Mouse (Mus musculus): ENCODE measurements around the gene Rpl18. TPM values are rescaled to one million over a fixed set of nuclear protein-coding genes. Genes with fewer than 3 reads are reported as not detected.
A peak's percentile ranks its signal among the peaks of the same experiment; 100 is the strongest.

Gene Rpl18
- polyA plus RNA-seq, 1 experiment from 2014 or later, result 1,244 TPM

DNA sequence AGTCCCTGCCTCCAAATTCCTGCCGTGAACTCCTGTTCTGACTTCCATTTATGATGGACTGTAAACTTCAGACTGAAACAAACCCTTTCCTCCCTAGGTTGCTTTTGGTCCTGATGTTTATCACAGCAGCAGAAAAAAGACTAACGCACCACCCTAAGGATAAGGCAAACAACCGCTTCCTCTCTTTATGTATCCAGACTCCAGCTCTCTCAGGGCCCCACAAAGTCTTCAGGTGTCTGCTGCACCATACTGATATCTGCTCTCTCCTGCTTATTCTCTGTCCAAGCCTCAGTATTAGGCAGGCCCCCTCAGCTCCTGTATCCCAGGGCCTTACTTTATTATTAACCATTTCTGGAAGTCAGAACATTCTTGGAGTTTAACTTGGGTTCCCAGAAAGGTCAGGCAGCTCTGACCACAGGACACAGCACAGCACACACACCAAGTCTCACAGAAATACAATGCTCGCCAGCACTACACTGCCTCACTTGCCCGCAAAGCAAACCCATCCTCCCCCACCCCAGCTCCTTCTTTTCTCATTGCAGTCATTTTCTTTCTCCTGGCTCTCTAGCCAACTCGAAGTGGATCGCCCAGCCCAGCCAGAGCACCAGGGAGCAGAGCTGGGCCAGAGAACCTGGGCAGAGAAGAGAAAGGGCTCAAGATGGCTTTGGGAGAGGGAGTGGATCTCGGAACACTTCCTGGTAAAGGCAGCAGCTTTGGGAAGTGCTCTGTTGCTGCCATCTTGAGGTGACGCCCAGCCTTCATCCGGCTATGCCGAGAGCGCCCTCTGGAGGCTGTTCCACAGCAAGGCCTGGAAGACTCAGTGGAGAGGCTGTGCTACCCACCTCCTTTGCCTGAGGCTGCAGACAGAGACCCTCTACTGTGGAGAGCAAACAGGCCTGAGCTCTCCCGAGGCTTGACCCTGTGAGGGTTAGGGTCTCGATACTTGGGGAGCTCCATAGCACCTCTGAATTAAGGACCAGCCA is 32.8 kb upstream of the Rpl18 start:
- H3K27ac ChIP-seq (replicated peaks; ENCODE audit: low read depth, low read length), result no peak overlapping the region
- H3K9ac ChIP-seq (ENCODE audit: low read length), result peak overlapping the region; percentile 45; the same call in 1 of the 2 replicates
- ATAC-seq (ENCODE audit: insufficient number of reproducible peaks, low FRiP score, low TSS enrichment, low read depth) (peak; percentile 56), DNase-seq (ENCODE audit: low spot score) (peak; percentile 97)
- no peaks in the 10 kb centered on the region for H3K27me3 ChIP-seq (ENCODE audit: control insufficient read depth, insufficient read depth, low read length)
- H3K4me1 ChIP-seq (ENCODE audit: control insufficient read depth, insufficient read depth, low read length), result peaks cover 5% of the 10 kb centered on the region
- H3K36me3 ChIP-seq (ENCODE audit: control insufficient read depth, insufficient read depth, low read length), result no peaks in the 10 kb centered on the region
- H3K4me3 ChIP-seq (ENCODE audit: low read depth, low read length), result no peak overlapping the region
- no peaks in the 10 kb centered on the region for H3K9me3 ChIP-seq (ENCODE audit: control insufficient read depth, low read length)
- peak overlapping the region; percentile 2; the same call in 1 of the 2 replicates for H3K4me2 ChIP-seq (ENCODE audit: low read depth, severe bottlenecking)
- 34% methylated on average over 14 of the region's 14 CpGs for WGBS

GRCm38 (mm10) chr7:45683396-45684050 is 31.7 kb upstream of the Rpl18 start, which contains the start of gene Ntn5:
TSS of gene Ntn5 (plus strand) at chr7:45684022.
- WGBS, result 70% methylated on average over 7 of the region's 7 CpGs
- no peak for ATAC-seq (ENCODE audit: insufficient number of reproducible peaks, low FRiP score, low TSS enrichment, low read depth)
- Histone ChIP-seq H3K4me3 (ENCODE audit: low read depth, low read length) (no peak within 1 kb of the TSS), H3K4me1 (ENCODE audit: control insufficient read depth, insufficient read depth, low read length) (peaks cover 5% of the 10 kb centered on the region), H3K27me3 (ENCODE audit: control insufficient read depth, insufficient read depth, low read length) (no peaks in the 10 kb centered on the region), H3K9me3 (ENCODE audit: control insufficient read depth, low read length) (no peaks in the 10 kb centered on the region), H3K4me2 (ENCODE audit: low read depth, severe bottlenecking) (no peak within 1 kb of the TSS), H3K9ac (ENCODE audit: low read length) (no peak within 1 kb of the TSS), H3K36me3 (ENCODE audit: control insufficient read depth, insufficient read depth, low read length) (no peaks in the 10 kb centered on the region), H3K27ac (replicated peaks; ENCODE audit: low read depth, low read length) (no peak within 1 kb of the TSS)
- no peak for DNase-seq (ENCODE audit: low spot score)

DNA sequence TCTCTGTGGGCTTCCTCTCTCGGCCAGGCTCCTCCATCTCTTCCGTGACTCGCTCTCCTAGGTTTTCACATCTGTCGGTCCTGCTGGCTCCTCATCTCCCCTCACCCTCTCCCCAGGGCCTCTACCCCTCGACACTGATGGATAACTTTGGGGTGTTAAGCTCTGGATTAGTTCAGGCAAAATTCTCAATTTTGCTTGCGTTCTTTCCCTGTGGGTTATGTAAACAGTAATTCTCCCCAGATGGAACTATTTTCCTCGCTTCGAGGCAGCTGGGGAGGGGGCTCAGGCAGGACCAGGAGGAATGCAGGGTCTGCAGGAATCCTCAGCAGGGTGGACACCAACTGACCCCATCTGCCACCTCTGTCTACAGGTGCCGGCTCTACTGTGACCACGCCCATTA is 29.4 kb upstream of the Rpl18 start:
- H3K9ac ChIP-seq (ENCODE audit: low read length), result 0 out of 2 replicates have a peak overlapping the region, but pooled peaks have one; percentile 27
- no peak overlapping the region for H3K27ac ChIP-seq (replicated peaks; ENCODE audit: low read depth, low read length)
- H3K4me1 ChIP-seq (ENCODE audit: control insufficient read depth, insufficient read depth, low read length), result peaks cover 5% of the 10 kb centered on the region
- H3K27me3 ChIP-seq (ENCODE audit: control insufficient read depth, insufficient read depth, low read length), result no peaks in the 10 kb centered on the region
- H3K4me3 ChIP-seq (ENCODE audit: low read depth, low read length), result no peak overlapping the region
- ATAC-seq (ENCODE audit: insufficient number of reproducible peaks, low FRiP score, low TSS enrichment, low read depth) (no peak), DNase-seq (ENCODE audit: low spot score) (no peak)
- H3K4me2 ChIP-seq (ENCODE audit: low read depth, severe bottlenecking), result 0 out of 2 replicates have a peak overlapping the region, but pooled peaks have one; percentile 17
- WGBS, result 33% methylated on average over 10 of the region's 10 CpGs
- H3K9me3 ChIP-seq (ENCODE audit: control insufficient read depth, low read length), result no peaks in the 10 kb centered on the region
- no peaks in the 10 kb centered on the region for H3K36me3 ChIP-seq (ENCODE audit: control insufficient read depth, insufficient read depth, low read length)

GRCm38 (mm10) chr7:45686841-45687240 is 28.4 kb upstream of the Rpl18 start:
- ATAC-seq (ENCODE audit: insufficient number of reproducible peaks, low FRiP score, low TSS enrichment, low read depth), result no peak
- 85% methylated on average over 3 of the region's 3 CpGs for whole genome bisulfite sequencing
- H3K9ac ChIP-seq (ENCODE audit: low read length), result no peak overlapping the region
- H3K4me1 ChIP-seq (ENCODE audit: control insufficient read depth, insufficient read depth, low read length), result peaks cover 5% of the 10 kb centered on the region
- H3K27me3 ChIP-seq (ENCODE audit: control insufficient read depth, insufficient read depth, low read length), result no peaks in the 10 kb centered on the region
- no peaks in the 10 kb centered on the region for H3K9me3 ChIP-seq (ENCODE audit: control insufficient read depth, low read length)
- no peak overlapping the region for H3K4me3 ChIP-seq (ENCODE audit: low read depth, low read length)
- no peak overlapping the region for H3K4me2 ChIP-seq (ENCODE audit: low read depth, severe bottlenecking)
- H3K36me3 ChIP-seq (ENCODE audit: control insufficient read depth, insufficient read depth, low read length), result no peaks in the 10 kb centered on the region
- DNase-seq (ENCODE audit: low spot score), result no peak
- H3K27ac ChIP-seq (replicated peaks; ENCODE audit: low read depth, low read length), result no peak overlapping the region

GRCm38 (mm10) chr7:45689099-45689498 is 26.2 kb upstream of the Rpl18 start:
- DNase-seq (ENCODE audit: low spot score), result no peak
- Histone ChIP-seq H3K9me3 (ENCODE audit: control insufficient read depth, low read length) (no peaks in the 10 kb centered on the region), H3K4me2 (ENCODE audit: low read depth, severe bottlenecking) (no peak overlapping the region), H3K36me3 (ENCODE audit: control insufficient read depth, insufficient read depth, low read length) (no peaks in the 10 kb centered on the region), H3K4me3 (ENCODE audit: low read depth, low read length) (no peak overlapping the region), H3K9ac (ENCODE audit: low read length) (no peak overlapping the region), H3K27ac (replicated peaks; ENCODE audit: low read depth, low read length) (no peak overlapping the region), H3K4me1 (ENCODE audit: control insufficient read depth, insufficient read depth, low read length) (peaks cover 5% of the 10 kb centered on the region), H3K27me3 (ENCODE audit: control insufficient read depth, insufficient read depth, low read length) (no peaks in the 10 kb centered on the region)
- whole genome bisulfite sequencing, result 56% methylated on average over 6 of the region's 6 CpGs
- no peak for ATAC-seq (ENCODE audit: insufficient number of reproducible peaks, low FRiP score, low TSS enrichment, low read depth)

- Histone ChIP-seq H3K4me1 (ENCODE audit: control insufficient read depth, insufficient read depth, low read length) (peaks cover 5% of the 10 kb centered on the region), H3K4me2 (ENCODE audit: low read depth, severe bottlenecking) (no peak overlapping the region), H3K27ac (replicated peaks; ENCODE audit: low read depth, low read length) (no peak overlapping the region), H3K4me3 (ENCODE audit: low read depth, low read length) (no peak overlapping the region), H3K27me3 (ENCODE audit: control insufficient read depth, insufficient read depth, low read length) (no peaks in the 10 kb centered on the region), H3K36me3 (ENCODE audit: control insufficient read depth, insufficient read depth, low read length) (no peaks in the 10 kb centered on the region), H3K9ac (ENCODE audit: low read length) (no peak overlapping the region), H3K9me3 (ENCODE audit: control insufficient read depth, low read length) (no peaks in the 10 kb centered on the region)
- DNase-seq (ENCODE audit: low spot score) (no peak), ATAC-seq (ENCODE audit: insufficient number of reproducible peaks, low FRiP score, low TSS enrichment, low read depth) (no peak)
- 78% methylated on average over 11 of the region's 11 CpGs for WGBS
Measured at GRCm38 (mm10) chr7:45689800-45690199, 25.5 kb upstream of the Rpl18 start.

- no peaks in the 10 kb centered on the region for H3K4me1 ChIP-seq (ENCODE audit: control insufficient read depth, insufficient read depth, low read length)
- H3K27ac ChIP-seq (replicated peaks; ENCODE audit: low read depth, low read length), result no peak overlapping the region
- H3K9ac ChIP-seq (ENCODE audit: low read length), result no peak overlapping the region
- DNase-seq (ENCODE audit: low spot score) (no peak), ATAC-seq (ENCODE audit: insufficient number of reproducible peaks, low FRiP score, low TSS enrichment, low read depth) (no peak)
- no peaks in the 10 kb centered on the region for H3K27me3 ChIP-seq (ENCODE audit: control insufficient read depth, insufficient read depth, low read length)
- H3K4me3 ChIP-seq (ENCODE audit: low read depth, low read length), result no peak overlapping the region
- no peaks in the 10 kb centered on the region for H3K36me3 ChIP-seq (ENCODE audit: control insufficient read depth, insufficient read depth, low read length)
- H3K4me2 ChIP-seq (ENCODE audit: low read depth, severe bottlenecking), result no peak overlapping the region
- WGBS, result 77% methylated on average over 2 of the region's 2 CpGs
- H3K9me3 ChIP-seq (ENCODE audit: control insufficient read depth, low read length), result no peaks in the 10 kb centered on the region
Measured at GRCm38 (mm10) chr7:45692364-45692763, 22.9 kb upstream of the Rpl18 start.

GRCm38 (mm10) chr7:45693921-45694591 is 21.2 kb upstream of the Rpl18 start, which contains the start of gene Sec1:
TSS of gene Sec1 (minus strand) at chr7:45694402.
- Histone ChIP-seq H3K27me3 (ENCODE audit: control insufficient read depth, insufficient read depth, low read length) (peaks cover 9% of the 10 kb centered on the region), H3K9me3 (ENCODE audit: control insufficient read depth, low read length) (no peaks in the 10 kb centered on the region), H3K4me3 (ENCODE audit: low read depth, low read length) (no peak within 1 kb of the TSS), H3K4me1 (ENCODE audit: control insufficient read depth, insufficient read depth, low read length) (no peaks in the 10 kb centered on the region), H3K36me3 (ENCODE audit: control insufficient read depth, insufficient read depth, low read length) (no peaks in the 10 kb centered on the region), H3K4me2 (ENCODE audit: low read depth, severe bottlenecking) (no peak within 1 kb of the TSS), H3K9ac (ENCODE audit: low read length) (no peak within 1 kb of the TSS), H3K27ac (replicated peaks; ENCODE audit: low read depth, low read length) (no peak within 1 kb of the TSS; the same call in 1 of the 2 replicates)
- DNase-seq (ENCODE audit: low spot score) (no peak), ATAC-seq (ENCODE audit: insufficient number of reproducible peaks, low FRiP score, low TSS enrichment, low read depth) (no peak)
- 88% methylated on average over 50 of the region's 50 CpGs for WGBS
